Mouse (Mus musculus): ENCODE data around the gene Prkce.

DNA sequence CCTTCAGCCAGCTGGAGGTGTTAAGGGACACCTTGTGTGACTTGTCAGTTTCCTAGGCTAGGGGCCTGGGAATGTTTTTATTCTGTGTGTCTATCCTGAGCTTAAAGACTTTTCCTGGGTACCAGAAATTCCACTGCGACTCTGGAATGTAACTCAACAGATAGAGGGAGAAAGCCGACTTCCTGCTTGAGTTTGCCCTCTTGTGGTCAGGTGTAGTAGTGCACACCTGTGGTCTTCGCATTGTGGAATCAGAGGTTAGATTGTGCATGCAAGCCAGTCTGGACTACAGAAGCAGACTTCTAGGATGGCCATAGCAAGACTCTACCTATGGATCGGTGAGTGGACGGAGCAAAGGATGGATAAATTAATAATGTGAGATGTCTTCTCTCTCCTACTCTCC lies 304.1 kb downstream of the Prkce start:
- TF ChIP-seq CTCF (IDR thresholded peaks at IDR 0.05; ENCODE audit: borderline replicate concordance, extremely low read depth, insufficient read depth, insufficient read length) (peak; percentile 67; the same call in 1 of the 2 replicates), POLR2A (IDR thresholded peaks at IDR 0.05; ENCODE audit: borderline replicate concordance, extremely low read depth, insufficient read depth, insufficient read length, poor library complexity, severe bottlenecking) (no peak)

All from brain, embryonic 14.5 days (tissue).